Mouse (Mus musculus) kidney, adult 2 months (tissue): ENCODE results near the gene Hist1h1b.
"Not testable (repeated sequence)": the region's sequence is repeated elsewhere in the genome, so short reads cannot be mapped to it uniquely, and the experiment has no call there.

Experiments
- CTCF ChIP-seq: fragments of 200-500 bp; conservative IDR thresholded peaks from 2 replicates; pipeline ENCODE4 v1.5.1; 2011; ENCODE audit warnings: low read depth, mild to moderate bottlenecking, control low read depth, low read length, moderate library complexity, mixed read lengths; ENCODE audit not compliant: insufficient read depth, insufficient read length
- POLR2A ChIP-seq: fragments of 200-500 bp; IDR thresholded peaks from one replicate; pipeline ENCODE4 v1.6.1; 2011; ENCODE audit warnings: low read depth, low read length, control low read depth

GRCm38 (mm10) chr13:21811539-21811938 is 31.1 kb upstream of the Hist1h1b start, which contains the start of gene Hist1h4m:
- TF ChIP-seq POLR2A, CTCF: not testable (repeated sequence)
